Mouse (Mus musculus) lung, adult 2 months (tissue): Measurements from ENCODE around the gene Moxd1.

Experiments used
- CTCF ChIP-seq: fragments of 200-500 bp; IDR thresholded peaks from 2 replicates; pipeline ENCODE4 v1.5.1; 2011; ENCODE audit warnings: mild to moderate bottlenecking, low read length, control low read depth; ENCODE audit not compliant: insufficient read depth
- POLR2A ChIP-seq: fragments of 200-500 bp; IDR thresholded peaks from 2 replicates; pipeline ENCODE4 v1.6.1; 2011; ENCODE audit warnings: low read depth, mild to moderate bottlenecking, control low read depth, low read length, borderline replicate concordance; ENCODE audit errors: extremely low read depth

GRCm38 (mm10) chr10:24296608-24297007 lies 73.3 kb downstream of the Moxd1 start:
- no peak for TF ChIP-seq CTCF
- no peak for TF ChIP-seq POLR2A
